Mouse (Mus musculus) lung, postnatal 10 days (tissue): Measurements from ENCODE around the gene Elfn1.

ENCODE experiments used
- DNase-seq: peaks from one replicate; pipeline ENCODE4 v3.0.0; 2021

Gene Elfn1

GRCm38 (mm10) chr5:139912121-139912771 lies 4.5 kb downstream of the Elfn1 start:
- peak; percentile 41 for DNase-seq

GRCm38 (mm10) chr5:139921666-139922065 lies 13.9 kb downstream of the Elfn1 start:
- no peak for DNase-seq

- DNase-seq: no peak
Observed at GRCm38 (mm10) chr5:139923867-139924266, 16.1 kb downstream of the Elfn1 start.

GRCm38 (mm10) chr5:139930102-139930501 lies 22.4 kb downstream of the Elfn1 start:
- DNase-seq: no peak

- peak; percentile 50 for DNase-seq
Observed at GRCm38 (mm10) chr5:139930927-139931351, 23.2 kb downstream of the Elfn1 start.

GRCm38 (mm10) chr5:139931947-139932540 lies 24.3 kb downstream of the Elfn1 start:
- peak; percentile 38 for DNase-seq

GRCm38 (mm10) chr5:139932595-139933271 lies 25.0 kb downstream of the Elfn1 start:
- DNase-seq: peak; percentile 84

GRCm38 (mm10) chr5:139933476-139933875 lies 25.7 kb downstream of the Elfn1 start:
- peak; percentile 69 for DNase-seq

GRCm38 (mm10) chr5:139936431-139936830 lies 28.7 kb downstream of the Elfn1 start:
- no peak for DNase-seq

GRCm38 (mm10) chr5:139944697-139945096 lies 37.0 kb downstream of the Elfn1 start:
- DNase-seq: no peak

GRCm38 (mm10) chr5:139945715-139946364 lies 38.1 kb downstream of the Elfn1 start:
- no peak for DNase-seq

- DNase-seq: peak; percentile 37
Observed at GRCm38 (mm10) chr5:139947446-139947845, 39.7 kb downstream of the Elfn1 start.

GRCm38 (mm10) chr5:139948552-139948951 lies 40.8 kb downstream of the Elfn1 start:
- no peak for DNase-seq

GRCm38 (mm10) chr5:139949363-139949762 lies 41.6 kb downstream of the Elfn1 start:
- DNase-seq: no peak

GRCm38 (mm10) chr5:139949975-139950578 lies 42.3 kb downstream of the Elfn1 start:
- no peak for DNase-seq

- peak; percentile 86 for DNase-seq
Observed at GRCm38 (mm10) chr5:139956859-139957258, 49.1 kb downstream of the Elfn1 start.

GRCm38 (mm10) chr5:139959741-139960140 lies 52.0 kb downstream of the Elfn1 start:
- no peak for DNase-seq

GRCm38 (mm10) chr5:139964391-139964790 lies 56.6 kb downstream of the Elfn1 start:
- DNase-seq: no peak

- DNase-seq: peak; percentile 24
Observed at GRCm38 (mm10) chr5:139965596-139965995, 57.9 kb downstream of the Elfn1 start.

GRCm38 (mm10) chr5:139969151-139969948 lies 61.6 kb downstream of the Elfn1 start:
- no peak for DNase-seq

- DNase-seq: peak; percentile 47
Observed at GRCm38 (mm10) chr5:139970186-139970631, 62.5 kb downstream of the Elfn1 start.

GRCm38 (mm10) chr5:139976584-139976983 lies 68.8 kb downstream of the Elfn1 start:
- no peak for DNase-seq
